Mouse (Mus musculus) olfactory bulb, adult 2 months (tissue): ENCODE measurements around the gene Uts2r.

ENCODE experiments used
- CTCF ChIP-seq: fragments of 200-500 bp; IDR thresholded peaks from 2 replicates; pipeline ENCODE4 v1.5.1; 2012; ENCODE audit warnings: low read depth, mild to moderate bottlenecking, low read length, moderate library complexity; ENCODE audit not compliant: insufficient read depth
- POLR2A ChIP-seq: fragments of 200-500 bp; IDR thresholded peaks from 2 replicates; pipeline ENCODE4 v1.6.1; 2012; ENCODE audit warnings: mild to moderate bottlenecking, low read depth, low read length, moderate library complexity; ENCODE audit not compliant: insufficient read depth

DNA sequence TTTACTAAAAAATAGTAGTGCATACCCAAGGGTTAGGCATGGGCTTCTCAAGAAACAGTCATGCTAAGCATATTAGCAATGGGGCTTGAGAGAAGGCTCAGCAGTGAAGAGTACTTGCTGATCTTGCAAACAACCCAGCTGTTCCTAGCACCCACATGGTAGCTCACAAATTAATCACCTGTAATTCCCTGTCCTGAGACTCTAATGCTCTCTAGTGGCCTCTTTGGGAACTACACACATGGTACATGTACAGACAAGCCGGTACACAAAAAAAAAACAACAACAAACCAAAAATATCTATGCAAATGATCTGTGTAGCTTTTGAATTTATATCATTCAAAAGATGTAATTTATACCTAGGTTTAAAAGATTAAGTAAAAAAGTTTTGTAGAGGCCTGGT, 33.7 kb upstream of the Uts2r start:
- TF ChIP-seq CTCF (no peak), POLR2A (no peak)
